ENCODE assay signal across 12 mouse cellular contexts in genomic region chr11:109359043-109359752, GRCm38 (mm10). TPM values are rescaled to one million over a fixed set of nuclear protein-coding genes. Genes with fewer than 3 reads are reported as not detected.
DNase-seq lines count a peak whose midpoint lies in the region; ATAC-seq and TF ChIP-seq lines count a peak whose summit lies in the region.
"Had no signal": no experiment of that assay in that cellular context is flagged by ENCODE, and none has a peak within 500 bp of the region (broad histone marks: within the 10 kb centered on the region; RNA-seq: fewer than 3 reads in every experiment).

No protein-coding gene starts in this region.

- H3K4me3 ChIP-seq in ES-E14 (ENCODE audit: insufficient read depth in 1 of 2, low read depth in 1 of 2, low read length in 2 of 2, poor library complexity in 1 of 2, severe bottlenecking in 1 of 2): peak overlapping the region in 1 of 2 experiments; percentile 42; a peak in 2 of 4 replicates
- H3K4me3 ChIP-seq in midbrain, embryonic 12.5 days: no peak overlapping the region

- H3K36me3 ChIP-seq in ES-E14 (ENCODE audit: control insufficient read depth, insufficient read depth, low read length, poor library complexity, severe bottlenecking): no peaks in the 10 kb centered on the region
- no peaks in the 10 kb centered on the region for H3K36me3 ChIP-seq in midbrain, embryonic 12.5 days

- ATAC-seq in midbrain, embryonic 12.5 days (ENCODE audit: low FRiP score, low read depth): no peak

- no peaks in the 10 kb centered on the region for H3K9me3 ChIP-seq in ES-E14 (ENCODE audit: control insufficient read depth, insufficient read depth, low read depth, low read length)
- no peaks in the 10 kb centered on the region for H3K9me3 ChIP-seq in midbrain, embryonic 12.5 days

- H3K4me1 ChIP-seq in ES-E14 (ENCODE audit: control insufficient read depth in 2 of 2, insufficient read depth in 2 of 2, low read length in 2 of 2, poor library complexity in 1 of 2): peaks cover 13 to 16% of the 10 kb centered on the region in 2 experiments
- peaks cover 35% of the 10 kb centered on the region for H3K4me1 ChIP-seq in midbrain, embryonic 12.5 days

- H3K4me2 ChIP-seq in midbrain, embryonic 12.5 days (replicated peaks): no peak overlapping the region

- whole genome bisulfite sequencing in midbrain, embryonic 12.5 days: 26% methylated on average over 13 of the region's 13 CpGs

- in situ Hi-C loops in ES-E14 (cut with MboI; ENCODE audit: low sequenced_read_pairs in 2 of 2, unreplicated experiment in 2 of 2): no loop called here

- DNase-seq in kidney, adult 18-20 months: peak; percentile 13
- DNase-seq in kidney, adult 11 months: no peak
- DNase-seq in ES-E14 (ENCODE audit: low read depth, low spot score) (peak; percentile 51), ZHBTc4 (ENCODE audit: low read depth, low spot score) (peak; percentile 83)
- no peak for DNase-seq in thymus, adult 18-20 months
- DNase-seq in kidney, postnatal 4 days: no peak
- DNase-seq: thymus, adult 2 months had no signal

- peak overlapping the region; percentile 67; the same call in 1 of the 2 replicates for H3K9ac ChIP-seq in ES-E14 (ENCODE audit: insufficient read depth, low read depth, low read length, poor library complexity, severe bottlenecking)
- no peak overlapping the region for H3K9ac ChIP-seq in midbrain, embryonic 12.5 days (replicated peaks)

- H3K27me3 ChIP-seq in midbrain, embryonic 12.5 days: peaks cover 18% of the 10 kb centered on the region

- H3K27ac ChIP-seq in ES-E14 (ENCODE audit: insufficient read depth, low read depth, low read length, poor library complexity, severe bottlenecking): peak overlapping the region; percentile 92; the same call in 1 of the 2 replicates
- H3K27ac ChIP-seq in midbrain, embryonic 12.5 days (replicated peaks): peak overlapping the region; percentile 50; the same call in 1 of the 2 replicates

TF ChIP-seq in ES-E14, 5 proteins besides CTCF, POLR2A, EP300 and RAD21:
- TF ChIP-seq MAFK (IDR thresholded peaks at IDR 0.05; ENCODE audit: insufficient read depth, low read depth, low read length) (no peak), ZNF384 (IDR thresholded peaks at IDR 0.05; ENCODE audit: low read depth, low read length) (0 out of 2 replicates have a peak, but pooled peaks have one; percentile 10), ZC3H11A (IDR thresholded peaks at IDR 0.05; ENCODE audit: borderline replicate concordance, low read depth, low read length) (no peak)

RNA-seq across cellular contexts. Expression of gene Gna13, which starts 3.4 kb away (rescaled TPM):
- 32.9 and 34.8 TPM in 2 replicates for total RNA-seq in ES-E14 (2012; rRNA removed)
- 18.1 and 20.2 TPM in 2 replicates for polyA plus RNA-seq in midbrain, embryonic 12.5 days (2016; fragmentation: Nextera tagmentation; extraction: Ambion mirVana)

RNA-seq across cellular contexts. Expression of gene 9930022D16Rik, which starts 54.5 kb away (rescaled TPM):
- total RNA-seq in ES-E14 (2012; rRNA removed): not detected in 2 replicates
- polyA plus RNA-seq in midbrain, embryonic 12.5 days (2016; fragmentation: Nextera tagmentation; extraction: Ambion mirVana): not detected in 2 replicates
- total RNA-seq: common myeloid progenitor, adult 5-6 weeks; heart, adult 18-20 months had no signal
- polyA plus RNA-seq: large intestine, adult 2 months; liver, embryonic 16.5 days; thymus, adult 2 months had no signal

Comparison
In these comparisons a context has a peak if more than half of its experiments do, and no peak if none do; other contexts are left out.
1. DNase-seq: peak in kidney, adult 18-20 months (single experiment), ES-E14 (single experiment) and ZHBTc4 (single experiment); none in kidney, adult 11 months (single experiment), thymus, adult 18-20 months (0 of 2) and kidney, postnatal 4 days (0 of 2).